Mouse (Mus musculus) heart, adult 11 months (tissue): ENCODE data around the gene Syt16.
A peak's percentile ranks its signal among the peaks of the same experiment; 100 is the strongest.

Experiments
- DNase-seq: peaks from one replicate; pipeline ENCODE4 v3.0.0; 2022

Syt16 gene

GRCm38 (mm10) chr12:74320318-74320717, 322.9 kb downstream of the Syt16 start:
- DNase-seq = peak; percentile 87

DNA sequence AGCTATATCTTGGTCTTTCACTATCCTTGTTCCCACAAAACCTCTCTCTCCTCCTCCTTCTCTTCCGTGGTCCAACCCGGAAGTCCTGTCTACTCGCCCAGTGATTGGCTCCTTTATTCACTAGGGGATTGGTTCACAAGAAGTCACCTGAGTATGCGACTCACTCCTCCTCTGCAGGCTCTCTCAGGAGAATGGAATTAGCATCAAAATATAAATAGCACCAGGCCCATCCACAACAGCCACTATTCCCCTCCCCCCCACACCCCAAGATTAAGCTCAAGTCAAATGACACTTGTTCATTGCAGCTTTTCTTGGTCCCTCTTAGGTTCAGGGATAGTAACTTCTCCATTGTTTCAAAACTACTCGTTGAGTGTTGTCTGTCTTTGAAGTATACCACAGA, 324.5 kb downstream of the Syt16 start:
- peak; percentile 56 for DNase-seq
